Mouse (Mus musculus): ENCODE results near the gene Gdf10.

The Gdf10 gene

DNA sequence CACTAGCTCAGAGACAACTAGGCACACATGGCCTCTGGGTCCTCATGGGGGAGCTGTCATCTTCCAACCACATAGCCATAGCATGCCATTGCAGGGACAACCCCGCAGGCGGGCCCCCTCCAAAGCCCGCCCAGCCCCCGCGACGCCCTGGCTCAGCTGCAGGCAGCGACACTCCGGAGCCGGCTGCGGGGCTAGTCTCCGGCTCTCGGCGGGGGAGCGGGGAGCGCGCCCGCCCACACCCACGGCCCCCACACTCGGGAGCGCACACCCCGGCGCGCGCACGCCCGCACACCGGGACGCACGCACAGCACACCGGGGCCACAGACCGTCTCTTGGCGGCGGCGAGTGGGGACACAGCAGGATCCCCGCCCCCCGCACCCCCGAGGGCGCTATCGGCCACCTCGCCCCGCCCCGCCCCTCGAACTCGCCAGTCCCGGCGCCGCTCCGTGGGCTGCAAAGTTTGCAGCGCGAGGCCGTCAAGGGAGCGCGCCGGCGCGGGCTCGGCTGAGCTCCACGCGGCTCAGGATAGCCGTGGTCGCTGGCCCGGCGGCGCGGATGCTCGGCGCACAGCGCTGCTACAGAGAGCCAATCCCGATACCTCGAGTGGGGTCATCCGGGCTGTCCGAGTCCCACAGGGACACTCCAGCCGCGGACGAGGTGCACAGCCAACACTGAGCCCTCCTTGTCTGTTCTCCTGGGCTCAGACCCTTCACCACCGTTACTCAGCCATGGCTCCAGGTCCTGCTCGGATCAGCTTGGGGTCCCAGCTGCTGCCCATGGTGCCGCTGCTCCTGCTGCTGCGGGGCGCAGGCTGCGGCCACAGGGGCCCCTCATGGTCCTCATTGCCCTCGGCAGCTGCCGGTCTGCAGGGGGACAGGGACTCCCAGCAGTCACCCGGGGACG, at the start of gene Gdf10:
Gene Gdf10 (plus strand): TSS at position 420 of the 903 bp plus-strand sequence.
- DNase-seq (ENCODE audit: low read depth, low spot score) = no peak

DNA sequence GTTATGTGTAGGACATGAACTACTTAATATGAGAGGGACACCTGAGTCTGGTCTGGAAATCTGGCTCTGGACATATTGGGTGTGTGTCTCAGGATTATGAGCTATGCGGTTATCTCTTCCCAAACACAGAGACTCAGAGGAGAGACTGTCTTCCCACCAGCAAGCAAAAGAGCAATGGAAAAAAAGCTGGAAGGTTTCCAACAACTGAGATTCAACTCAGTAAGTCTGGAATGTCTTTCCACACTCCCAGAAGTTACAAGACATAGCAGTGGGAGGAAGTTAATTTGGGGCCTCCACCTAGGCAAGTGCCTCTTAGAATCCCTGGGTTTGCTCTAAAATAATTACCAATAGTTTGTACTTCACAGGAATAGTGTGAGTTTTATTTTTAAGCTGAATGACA, 44.6 kb upstream of the Gdf10 start:
- no peak for DNase-seq (ENCODE audit: low read depth, low spot score)

DNA sequence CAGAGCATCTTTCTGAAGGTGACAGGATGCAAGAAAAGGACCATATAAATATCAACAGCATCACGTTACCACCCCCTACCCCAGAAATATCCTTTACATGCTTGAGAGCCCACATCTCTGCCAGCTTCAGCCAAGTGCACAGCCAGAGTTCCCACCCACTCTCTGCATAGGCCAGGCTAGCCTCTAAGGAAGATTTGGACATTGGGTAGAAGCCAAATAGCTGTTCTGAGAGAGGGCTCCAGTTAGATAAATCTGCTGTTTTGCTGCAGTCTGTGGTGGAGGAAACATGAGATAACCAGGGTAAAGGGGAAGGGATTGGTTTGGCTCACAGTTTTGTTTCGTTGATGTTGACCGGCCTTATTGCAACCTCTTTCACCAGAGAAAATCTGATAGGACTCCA, 43.2 kb upstream of the Gdf10 start:
- DNase-seq (ENCODE audit: low read depth, low spot score) = no peak

DNA sequence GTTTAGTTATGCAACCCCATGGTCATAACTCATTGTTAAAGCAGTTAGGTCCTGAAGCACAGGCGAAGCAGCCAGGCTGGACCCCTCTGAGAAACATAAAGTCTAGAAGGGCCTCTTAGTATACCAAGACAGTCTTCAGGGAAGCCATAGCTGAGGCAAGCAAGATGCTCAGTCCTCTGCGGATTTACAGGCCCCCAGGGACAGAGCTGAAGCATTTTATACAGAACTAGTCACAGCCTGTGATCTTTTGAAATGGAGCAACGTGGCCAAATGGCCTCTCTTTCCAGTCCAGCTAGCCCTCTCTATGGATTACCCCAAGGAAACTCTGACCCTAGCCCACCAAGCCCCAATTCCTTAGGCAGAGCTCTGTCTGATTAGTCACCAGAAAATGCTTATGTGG, 41.9 kb upstream of the Gdf10 start:
- no peak for DNase-seq (ENCODE audit: low read depth, low spot score)

DNA sequence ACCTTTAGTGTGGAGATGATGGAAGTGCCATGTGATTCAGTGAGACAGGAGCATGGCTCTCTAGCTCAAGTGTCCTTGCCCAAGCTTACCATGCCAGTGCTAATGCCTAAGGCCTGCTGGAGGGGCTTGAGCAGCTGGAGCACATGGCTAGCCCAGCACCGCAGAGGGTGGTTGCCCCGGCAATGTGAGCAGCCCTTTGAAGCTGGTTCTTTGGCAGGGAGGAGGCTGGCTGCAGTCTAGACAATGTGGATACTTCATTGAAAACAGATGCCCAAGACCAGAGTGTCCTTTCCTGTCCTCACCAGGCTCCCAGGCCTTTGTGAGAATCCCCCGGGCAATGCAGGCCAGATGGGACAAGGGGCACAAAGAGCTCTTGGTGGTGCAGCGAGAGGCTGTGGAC, 40.3 kb upstream of the Gdf10 start:
- no peak for DNase-seq (ENCODE audit: low read depth, low spot score)

DNA sequence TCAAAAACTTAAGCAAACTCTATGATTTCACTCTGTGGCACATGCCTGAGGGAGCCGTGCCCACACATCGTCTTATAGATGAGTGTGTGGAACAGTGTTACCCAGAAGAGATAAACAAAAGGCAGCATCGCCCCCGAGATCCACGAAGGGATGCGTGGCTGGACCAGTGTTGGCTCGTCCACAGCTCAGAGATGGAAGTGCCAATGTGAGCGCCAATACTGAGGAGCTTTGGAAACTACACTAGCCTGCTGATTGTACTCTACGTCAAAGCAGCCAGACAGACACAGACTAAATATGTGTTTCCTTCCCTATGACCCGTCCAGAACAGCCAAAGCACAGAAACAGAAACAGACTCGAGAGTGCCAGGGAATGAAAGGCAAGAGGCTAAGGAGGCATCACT, 37.9 kb upstream of the Gdf10 start:
- no peak for DNase-seq (ENCODE audit: low read depth, low spot score)

DNA sequence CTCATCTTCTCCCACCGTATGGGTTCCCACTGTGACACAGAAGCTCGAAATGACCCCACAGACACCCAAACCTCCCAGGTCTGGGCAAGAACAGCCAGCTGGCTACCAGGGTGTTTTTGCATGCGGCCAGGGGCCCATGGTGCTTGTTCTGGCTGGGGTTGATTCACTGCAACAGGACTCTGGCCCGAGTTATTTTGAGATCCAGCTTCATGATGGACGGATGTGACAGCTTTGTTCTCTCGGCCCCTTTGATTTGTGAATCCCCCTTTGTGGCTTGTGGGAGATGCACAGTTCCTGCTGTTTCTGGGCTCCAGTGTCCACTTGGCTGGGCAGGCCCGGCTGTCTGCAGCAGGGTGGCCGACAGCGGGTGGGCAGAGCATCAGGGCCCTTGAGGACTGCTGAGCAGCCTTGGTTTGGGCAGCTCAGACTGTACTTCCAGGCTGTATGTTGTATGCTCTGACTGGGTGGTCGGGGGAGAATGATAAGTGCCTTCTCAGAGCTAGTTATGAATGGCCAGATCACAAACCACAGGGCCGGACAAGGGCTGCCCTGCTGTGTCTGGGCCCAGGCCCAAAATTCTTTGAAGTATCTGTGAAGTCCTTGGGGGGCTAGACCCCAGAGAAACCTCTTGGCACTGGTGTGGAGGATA, 34.9 kb upstream of the Gdf10 start:
- DNase-seq (ENCODE audit: low read depth, low spot score) = no peak

DNA sequence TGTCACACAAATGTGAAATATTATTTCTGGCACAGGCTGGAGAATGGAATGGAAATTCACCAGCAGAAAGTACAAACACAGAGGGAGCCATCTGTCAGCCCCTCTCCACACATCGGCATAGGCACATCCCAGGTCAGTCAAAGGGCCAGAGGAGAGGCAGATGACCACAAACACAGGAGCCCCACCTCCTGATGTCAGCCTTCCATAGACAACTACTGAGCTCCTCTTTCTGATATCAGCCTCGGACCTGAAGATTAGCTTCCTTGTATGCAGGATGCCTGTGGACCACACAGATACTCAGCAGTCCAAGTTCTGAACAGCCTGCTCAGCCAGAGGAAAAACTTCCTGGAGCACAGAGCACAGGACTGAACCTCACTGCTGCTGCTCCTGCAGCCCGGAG, 33.4 kb upstream of the Gdf10 start:
- no peak for DNase-seq (ENCODE audit: low read depth, low spot score)

DNA sequence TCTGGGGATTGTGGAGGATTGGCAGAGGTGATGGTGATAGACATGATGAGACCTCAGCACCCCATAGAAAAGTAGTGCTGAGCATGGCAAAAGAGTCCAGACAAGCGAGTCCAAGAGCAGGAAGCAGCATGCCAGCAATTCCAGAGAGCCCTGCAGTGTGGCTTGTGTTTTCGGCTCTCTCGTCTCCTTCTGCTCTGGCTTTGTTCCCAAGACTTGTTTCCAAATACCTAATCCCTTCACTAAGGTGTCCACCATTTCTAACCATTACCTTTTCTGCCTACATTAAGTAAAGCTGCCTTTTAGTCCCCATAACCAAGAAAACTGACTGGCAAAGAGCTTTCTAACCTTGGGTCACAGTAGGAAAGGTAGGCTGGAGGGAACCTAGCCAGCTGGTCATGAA, 31.9 kb upstream of the Gdf10 start:
- no peak for DNase-seq (ENCODE audit: low read depth, low spot score)

DNA sequence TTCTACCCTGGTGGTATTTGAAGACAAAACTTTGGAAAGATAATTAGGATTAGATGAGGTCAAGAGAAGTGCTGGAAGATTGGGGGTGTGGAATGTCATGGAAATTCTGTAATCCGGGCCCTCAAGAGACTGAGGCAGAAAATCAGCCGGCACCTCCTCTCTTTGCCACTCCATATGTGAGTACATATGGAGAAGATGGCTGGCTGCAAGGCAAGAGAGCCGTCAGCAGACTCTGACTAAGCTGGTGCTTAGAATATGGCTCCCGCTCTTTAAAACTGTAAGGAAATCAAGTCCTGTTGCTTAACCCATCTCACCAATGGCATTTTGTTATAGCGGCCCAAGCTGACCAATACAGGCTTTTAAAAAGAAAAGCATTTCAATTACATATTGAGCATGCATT, 27.6 kb upstream of the Gdf10 start:
- no peak for DNase-seq (ENCODE audit: low read depth, low spot score)

DNA sequence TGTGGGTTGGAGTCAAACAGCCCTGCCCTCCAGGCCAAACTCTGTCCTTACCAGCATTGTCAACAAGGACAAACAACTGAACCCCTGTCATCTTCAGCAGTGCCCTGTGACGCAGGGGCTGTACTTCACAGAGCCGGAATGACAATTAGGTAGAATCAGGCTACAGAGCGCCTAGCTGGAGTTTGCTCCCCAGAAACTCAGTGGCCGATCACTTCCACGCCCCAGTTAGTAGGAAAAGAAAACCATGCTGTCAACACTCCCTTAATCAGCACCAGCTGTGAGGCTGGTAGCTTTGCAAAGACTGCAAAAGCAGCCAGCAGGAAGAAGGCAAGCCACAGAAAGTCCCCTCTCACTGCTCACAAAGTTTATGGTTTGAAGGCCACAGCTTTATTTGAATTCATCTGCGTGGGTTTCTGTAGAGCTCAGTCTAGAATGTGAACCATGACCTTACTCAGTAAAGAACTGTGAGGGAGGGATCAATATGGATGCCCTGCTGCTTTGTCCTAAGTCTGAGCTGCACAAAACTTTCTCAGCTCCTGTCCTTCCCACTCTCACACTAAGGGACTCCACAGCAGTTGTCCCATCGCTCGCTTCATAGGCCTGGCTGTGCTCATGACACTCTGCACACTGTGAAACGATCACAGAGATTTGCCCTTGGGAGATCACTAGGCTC, 26.6 kb upstream of the Gdf10 start:
- no peak for DNase-seq (ENCODE audit: low read depth, low spot score)

DNA sequence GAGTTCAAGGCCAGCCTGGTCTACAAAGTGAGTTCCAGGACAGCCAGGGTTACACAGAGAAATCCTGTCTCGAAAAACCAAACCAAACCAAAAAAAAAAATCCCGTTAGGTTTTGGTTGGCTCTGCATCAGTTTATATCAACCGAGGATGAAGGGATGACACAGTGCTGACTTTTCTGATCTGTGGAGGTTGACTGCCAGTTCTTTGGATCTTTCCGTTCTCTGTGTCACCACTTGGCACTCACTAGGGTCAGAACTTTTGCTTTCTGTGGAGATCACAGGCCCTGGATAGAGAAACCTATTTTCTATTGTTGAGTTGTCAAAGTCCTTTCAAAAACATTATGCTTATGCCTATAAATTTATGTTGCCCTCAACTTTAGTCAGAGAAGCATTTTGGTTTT, 20.6 kb upstream of the Gdf10 start:
- DNase-seq (ENCODE audit: low read depth, low spot score) = no peak

DNA sequence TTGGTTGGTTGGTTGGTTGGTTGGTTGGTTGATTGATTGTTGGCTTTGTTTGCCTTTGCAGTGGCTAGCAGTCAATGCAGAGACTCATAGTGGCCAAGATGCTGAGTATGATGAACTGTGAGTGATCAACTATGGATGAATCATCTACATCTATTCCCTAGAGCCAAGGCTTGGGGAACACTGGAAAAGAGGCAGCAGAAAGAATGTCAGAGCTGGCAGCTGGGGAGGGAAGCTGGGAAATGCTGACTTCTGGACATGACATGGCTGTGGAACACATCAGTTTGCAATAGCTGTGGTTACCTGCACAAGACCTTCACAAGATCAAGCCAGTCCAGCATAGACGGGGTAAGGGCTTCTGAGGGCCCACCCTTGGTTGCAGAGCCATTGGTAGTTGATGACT, 20.2 kb upstream of the Gdf10 start:
- DNase-seq (ENCODE audit: low read depth, low spot score) = no peak

DNA sequence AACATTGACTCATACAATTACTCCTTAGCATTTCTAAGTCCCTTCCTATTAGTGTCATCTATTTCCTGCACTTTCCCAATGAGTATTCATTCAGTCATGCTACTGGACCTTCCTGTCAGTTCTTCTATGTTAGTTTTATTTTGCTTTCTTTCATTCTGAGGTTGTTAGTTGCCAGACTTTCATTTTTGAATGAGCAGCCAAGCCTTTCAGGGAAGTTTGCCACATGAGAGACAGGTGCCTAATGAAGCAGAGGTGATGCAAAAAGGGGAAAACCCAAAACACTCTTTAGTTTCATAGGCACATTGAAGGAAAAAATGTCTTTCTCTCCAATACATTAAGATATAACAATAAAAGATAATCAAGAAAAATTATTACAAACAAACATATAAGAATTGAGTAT, 18.5 kb upstream of the Gdf10 start:
- no peak for DNase-seq (ENCODE audit: low read depth, low spot score)

DNA sequence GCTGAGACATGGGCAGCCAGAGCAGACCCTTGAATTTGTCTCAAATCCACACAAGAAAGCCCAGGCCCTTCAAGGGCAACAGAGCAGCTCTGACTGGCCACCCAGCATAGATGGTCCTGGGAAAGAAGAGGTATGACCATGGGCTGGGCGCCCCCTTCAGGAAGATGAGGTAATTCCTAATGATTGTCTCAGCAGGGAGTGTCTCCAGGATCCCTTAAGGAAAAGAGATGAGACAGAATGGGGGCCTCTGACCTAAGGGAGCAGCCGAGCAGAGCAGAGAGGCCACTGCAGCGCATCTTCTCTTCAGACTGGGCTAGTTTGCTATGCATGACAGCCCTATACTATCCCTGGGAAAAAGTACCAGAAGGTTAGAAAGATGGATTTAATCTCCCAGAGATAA, 9.7 kb upstream of the Gdf10 start:
- no peak for DNase-seq (ENCODE audit: low read depth, low spot score)

DNA sequence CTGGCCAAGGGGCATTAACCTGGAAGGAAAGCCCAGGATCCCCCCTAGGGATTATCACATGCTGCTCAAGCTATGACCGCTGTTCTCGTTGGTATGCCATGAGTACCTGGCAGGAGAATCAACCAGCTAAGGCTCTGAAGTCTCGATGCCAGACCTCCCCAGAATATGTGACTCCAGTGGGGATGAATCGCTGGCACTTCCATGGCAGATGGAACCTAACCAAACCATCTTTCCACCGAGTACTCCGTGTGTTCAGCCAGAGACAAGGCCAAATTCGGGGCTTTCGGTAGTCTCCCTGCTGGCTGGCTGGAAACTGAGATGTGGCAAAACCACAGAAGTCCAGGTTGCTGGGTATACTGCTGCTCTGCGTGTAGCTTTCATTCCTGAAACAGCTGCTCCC, 9.2 kb upstream of the Gdf10 start:
- DNase-seq (ENCODE audit: low read depth, low spot score) = no peak

DNA sequence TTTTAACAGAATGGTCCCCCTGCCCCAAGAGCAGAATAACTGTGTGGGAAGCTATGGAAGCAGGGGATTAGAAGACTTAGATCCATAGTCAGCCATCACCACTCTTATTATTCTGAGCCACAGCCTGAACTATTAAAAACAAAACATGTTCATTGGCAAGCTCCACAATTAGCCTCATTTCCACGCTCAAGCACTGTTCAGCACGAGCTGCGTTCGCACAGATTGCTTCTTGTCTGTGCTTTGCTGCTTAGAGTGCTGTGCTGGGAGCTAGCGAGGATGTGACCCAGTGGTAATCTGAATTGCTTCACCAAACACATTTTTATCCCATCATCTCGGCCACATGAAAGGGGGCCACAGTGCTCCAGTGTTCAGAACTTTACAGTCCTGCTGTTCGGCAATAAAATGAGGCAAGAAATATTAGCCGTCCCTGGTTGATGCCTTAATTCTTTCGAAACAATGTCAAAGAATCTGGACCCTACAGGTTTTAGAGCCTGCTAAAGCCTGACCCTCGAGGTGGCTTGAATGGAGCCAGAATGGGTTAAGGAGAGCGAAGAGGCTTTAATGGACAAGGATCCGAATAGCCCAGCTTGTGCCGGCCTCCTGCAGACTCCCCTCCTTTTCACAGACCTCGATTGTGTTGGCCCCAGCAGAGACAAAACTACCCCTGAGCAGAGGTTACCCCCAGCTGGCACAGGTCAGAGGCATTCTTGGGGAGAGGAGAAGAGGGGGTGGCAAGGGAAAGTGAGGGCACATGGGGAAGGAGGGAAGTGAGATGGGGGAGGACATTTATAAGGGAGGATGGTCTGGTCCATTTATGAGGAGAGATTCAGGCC, 2.4 kb upstream of the Gdf10 start:
- DNase-seq (ENCODE audit: low read depth, low spot score) = no peak

DNA sequence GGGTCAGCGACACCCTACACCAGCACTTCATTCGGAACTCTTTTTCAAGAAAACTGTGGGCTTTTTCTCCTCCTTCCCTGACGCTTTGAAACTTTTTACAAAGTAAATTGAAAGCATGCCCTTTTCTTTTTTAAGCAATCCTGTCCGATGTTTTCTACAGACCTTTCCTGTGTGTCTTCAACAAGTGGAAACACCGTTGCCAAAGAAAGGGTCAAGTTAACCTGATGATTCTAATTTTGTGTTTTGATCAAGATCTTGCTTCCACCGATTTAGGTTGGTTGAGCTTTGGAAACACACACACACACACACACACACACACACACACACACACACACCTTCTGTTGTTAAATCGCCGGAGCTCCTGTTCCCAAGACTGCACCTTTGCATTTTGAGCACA, 618 bp upstream of the Gdf10 start:
- DNase-seq (ENCODE audit: low read depth, low spot score) = no peak

DNA sequence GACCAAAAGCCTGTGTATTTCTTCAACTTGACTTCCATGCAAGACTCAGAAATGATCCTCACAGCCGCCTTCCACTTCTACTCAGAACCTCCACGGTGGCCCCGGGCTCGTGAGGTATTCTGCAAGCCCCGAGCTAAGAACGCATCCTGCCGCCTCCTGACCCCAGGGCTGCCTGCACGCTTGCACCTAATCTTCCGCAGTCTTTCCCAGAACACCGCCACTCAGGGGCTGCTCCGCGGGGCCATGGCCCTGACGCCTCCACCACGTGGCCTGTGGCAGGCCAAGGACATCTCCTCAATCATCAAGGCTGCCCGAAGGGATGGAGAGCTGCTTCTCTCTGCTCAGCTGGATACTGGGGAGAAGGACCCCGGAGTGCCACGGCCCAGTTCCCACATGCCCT, 8.5 kb downstream of the Gdf10 start:
- no peak for DNase-seq (ENCODE audit: low read depth, low spot score)

DNA sequence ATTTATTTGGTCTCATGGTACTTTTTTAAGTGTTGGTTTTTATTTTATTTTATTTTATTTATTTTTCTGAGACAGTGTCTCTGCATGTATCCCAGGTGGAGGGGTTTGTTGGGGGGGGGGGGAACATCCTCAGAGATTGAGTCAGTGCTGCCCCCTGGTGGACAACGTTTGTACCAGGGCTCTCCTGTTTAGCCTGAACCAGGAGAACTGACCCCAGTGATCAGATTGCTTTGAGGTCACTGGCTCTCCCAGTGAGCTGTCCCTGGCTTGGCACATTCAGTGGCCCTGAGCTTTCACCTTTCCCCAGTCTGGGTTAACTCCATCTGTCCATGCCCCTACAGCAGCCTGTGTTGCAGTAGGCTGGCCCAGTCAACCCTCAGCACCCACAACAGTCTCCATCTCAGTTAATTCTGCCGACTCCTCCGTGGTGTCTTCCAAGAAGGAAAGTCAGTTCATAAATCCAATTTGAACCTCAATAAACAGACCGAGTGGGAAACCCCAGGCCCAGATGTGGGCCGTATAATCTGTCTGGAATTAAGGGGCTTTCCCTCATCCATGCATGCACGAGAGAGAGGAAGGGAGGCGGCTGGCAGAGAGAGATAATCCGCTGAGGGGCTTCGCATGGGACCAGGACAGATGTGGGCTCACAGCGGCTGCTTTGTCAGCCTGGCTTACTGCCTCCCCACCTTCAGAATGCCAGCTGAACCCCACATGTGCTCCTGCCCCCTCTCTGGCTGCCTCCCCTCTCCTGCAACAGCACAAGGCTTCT, 9.7 kb downstream of the Gdf10 start:
- DNase-seq (ENCODE audit: low read depth, low spot score) = no peak

DNA sequence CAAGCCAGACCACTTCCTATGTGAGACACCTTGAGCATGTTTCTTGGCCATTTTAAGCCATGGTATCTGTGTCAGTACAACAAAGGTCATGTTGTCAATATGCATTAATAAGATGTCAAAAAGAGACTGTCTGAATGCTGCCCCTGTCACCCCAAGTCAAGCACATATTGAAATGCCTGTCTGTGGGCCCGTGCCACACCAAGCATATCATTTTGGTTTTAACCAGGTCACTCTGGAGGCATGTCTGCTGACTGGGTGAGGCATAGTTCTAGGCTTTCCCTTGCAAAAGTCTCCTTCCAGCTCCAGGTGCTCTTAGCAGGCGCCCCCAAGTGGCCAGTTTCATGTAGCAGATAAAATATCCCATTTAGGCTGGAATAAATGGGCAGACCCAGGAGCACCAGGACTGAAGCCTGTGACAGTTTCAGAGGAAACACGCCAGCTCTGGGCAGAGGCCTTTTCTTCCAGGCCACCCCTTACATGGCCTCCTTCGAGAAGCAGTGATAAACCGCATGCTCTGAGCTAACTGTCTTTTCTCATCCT, 10.5 kb downstream of the Gdf10 start:
- no peak for DNase-seq (ENCODE audit: low read depth, low spot score)
